Mouse (Mus musculus) bone marrow, adult 2 months (tissue): ENCODE results near the gene Gpld1.

Experiments used
- CTCF ChIP-seq: fragments of 200-500 bp; IDR thresholded peaks from 2 replicates; pipeline ENCODE4 v1.5.1; 2011; ENCODE audit warnings: low read length, control low read depth; ENCODE audit not compliant: control insufficient read depth, insufficient read depth
- POLR2A ChIP-seq: fragments of 200-500 bp; IDR thresholded peaks from 2 replicates; pipeline ENCODE4 v1.6.1; 2011; ENCODE audit warnings: low read depth, mild to moderate bottlenecking, control low read depth, low read length, borderline replicate concordance; ENCODE audit not compliant: control insufficient read depth

DNA sequence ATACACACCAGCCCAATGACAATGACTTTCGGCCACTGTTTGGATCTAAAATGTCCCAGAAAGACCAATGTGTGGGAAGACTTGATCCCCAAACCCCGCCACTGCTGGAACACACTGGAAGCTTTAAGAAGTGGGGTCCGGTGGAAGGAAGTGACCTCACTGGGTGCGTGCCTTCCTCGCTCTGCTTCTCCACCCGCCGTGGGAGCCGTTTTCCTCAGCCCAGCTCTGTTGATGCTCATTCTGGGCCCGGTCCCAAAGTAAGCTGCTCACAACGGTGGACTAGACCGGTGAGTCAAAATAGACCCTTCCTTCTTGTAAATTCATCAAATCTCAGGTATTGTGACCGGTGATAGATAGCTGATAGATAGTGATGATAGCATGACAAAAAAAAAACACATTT, 37.5 kb upstream of the Gpld1 start:
- TF ChIP-seq CTCF, result no peak
- TF ChIP-seq POLR2A, result no peak
